Mouse (Mus musculus): ENCODE results near the gene Pptc7. TPM values are rescaled to one million over a fixed set of nuclear protein-coding genes. Genes with fewer than 3 reads are reported as not detected.

Pptc7 gene
- total and polyA plus RNA-seq, 2 experiments from 2014 or later: 6.7 to 19.3 TPM

DNA sequence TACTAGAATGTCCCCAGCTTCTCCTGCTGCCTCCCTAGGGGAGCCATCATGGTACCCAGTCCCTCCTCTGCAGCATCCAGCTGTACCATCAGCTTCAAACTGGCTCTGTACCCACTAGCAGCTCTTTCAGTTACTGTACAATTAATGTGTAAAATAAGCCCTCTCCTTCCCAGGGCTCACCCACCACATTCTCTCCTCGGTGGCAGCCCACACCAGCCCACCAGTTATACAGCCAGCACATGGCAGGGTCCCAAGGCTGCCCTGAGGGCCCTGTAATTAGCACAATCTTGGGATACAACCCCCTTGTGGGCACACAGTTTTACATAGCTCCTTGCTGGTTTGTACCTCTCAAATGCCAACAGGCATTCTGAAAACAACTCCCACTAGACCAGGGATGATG lies 43.2 kb upstream of the Pptc7 start:
- 45% methylated on average over 1 of the region's 1 CpGs for WGBS
- TF ChIP-seq CTCF (IDR thresholded peaks at IDR 0.05): no peak
- Histone ChIP-seq H3K36me3 (ENCODE audit: insufficient read depth, low read length) (peaks cover 8% of the 10 kb centered on the region; the same call in 1 of the 2 replicates), H3K9me3 (ENCODE audit: low read length) (no peaks in the 10 kb centered on the region), H3K27me3 (ENCODE audit: insufficient read depth, low read length) (no peaks in the 10 kb centered on the region), H3K4me1 (ENCODE audit: insufficient read depth, low read length) (no peaks in the 10 kb centered on the region), H3K27ac (ENCODE audit: low read depth, low read length) (no peak overlapping the region), H3K9ac (replicated peaks; ENCODE audit: low read length, poor library complexity, severe bottlenecking) (no peak overlapping the region), H3K4me2 (ENCODE audit: low read depth, low read length, poor library complexity, severe bottlenecking) (no peak overlapping the region), H3K4me3 (ENCODE audit: low read depth, low read length) (no peak overlapping the region)
- ATAC-seq (ENCODE audit: low FRiP score): no peak
- no peak for DNase-seq (ENCODE audit: low spot score)

GRCm38 (mm10) chr5:122242521-122243123 lies 41.5 kb upstream of the Pptc7 start:
- no peak overlapping the region for H3K27ac ChIP-seq (ENCODE audit: low read depth, low read length)
- H3K4me2 ChIP-seq (ENCODE audit: low read depth, low read length, poor library complexity, severe bottlenecking): no peak overlapping the region
- no peaks in the 10 kb centered on the region for H3K27me3 ChIP-seq (ENCODE audit: insufficient read depth, low read length)
- H3K9me3 ChIP-seq (ENCODE audit: low read length): no peaks in the 10 kb centered on the region
- peaks cover 17% of the 10 kb centered on the region for H3K36me3 ChIP-seq (ENCODE audit: insufficient read depth, low read length)
- TF ChIP-seq CTCF (IDR thresholded peaks at IDR 0.05): no peak
- H3K4me1 ChIP-seq (ENCODE audit: insufficient read depth, low read length): no peaks in the 10 kb centered on the region
- ATAC-seq (ENCODE audit: low FRiP score): no peak
- no peak overlapping the region for H3K4me3 ChIP-seq (ENCODE audit: low read depth, low read length)
- H3K9ac ChIP-seq (replicated peaks; ENCODE audit: low read length, poor library complexity, severe bottlenecking): no peak overlapping the region
- DNase-seq (ENCODE audit: low spot score): no peak
- WGBS: 90% methylated on average over 6 of the region's 6 CpGs

GRCm38 (mm10) chr5:122243781-122244523 lies 40.2 kb upstream of the Pptc7 start:
- H3K27me3 ChIP-seq (ENCODE audit: insufficient read depth, low read length): no peaks in the 10 kb centered on the region
- DNase-seq (ENCODE audit: low spot score) (peak; percentile 21), ATAC-seq (ENCODE audit: low FRiP score) (no peak)
- WGBS: 65% methylated on average over 17 of the region's 17 CpGs
- H3K4me1 ChIP-seq (ENCODE audit: insufficient read depth, low read length): no peaks in the 10 kb centered on the region
- TF ChIP-seq CTCF (IDR thresholded peaks at IDR 0.05): no peak
- no peak overlapping the region for H3K9ac ChIP-seq (replicated peaks; ENCODE audit: low read length, poor library complexity, severe bottlenecking)
- H3K36me3 ChIP-seq (ENCODE audit: insufficient read depth, low read length): peaks cover 29% of the 10 kb centered on the region
- no peaks in the 10 kb centered on the region for H3K9me3 ChIP-seq (ENCODE audit: low read length)
- H3K4me3 ChIP-seq (ENCODE audit: low read depth, low read length): no peak overlapping the region
- H3K27ac ChIP-seq (ENCODE audit: low read depth, low read length): no peak overlapping the region
- no peak overlapping the region for H3K4me2 ChIP-seq (ENCODE audit: low read depth, low read length, poor library complexity, severe bottlenecking)

DNA sequence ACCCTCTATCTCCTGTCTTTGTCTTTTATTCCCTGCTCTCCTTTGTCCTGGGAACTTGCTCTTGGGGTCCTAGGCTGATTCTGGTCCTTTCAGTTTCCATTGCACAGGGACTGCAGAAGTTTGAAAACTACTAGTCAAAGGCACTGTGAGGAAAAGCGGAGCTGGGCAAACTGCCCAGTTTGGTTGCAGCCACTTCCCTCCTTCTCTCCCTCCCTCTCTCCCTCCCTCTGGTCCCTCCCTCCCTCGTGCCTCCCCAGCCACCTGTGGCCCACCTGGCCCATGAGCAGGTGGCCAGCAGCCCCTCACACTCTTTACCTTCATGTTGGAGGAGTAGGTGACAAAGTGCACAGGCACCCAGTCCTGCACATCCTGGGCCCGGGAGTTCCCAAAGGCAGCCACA lies 39.0 kb upstream of the Pptc7 start:
- Histone ChIP-seq H3K27me3 (ENCODE audit: insufficient read depth, low read length) (no peaks in the 10 kb centered on the region), H3K4me2 (ENCODE audit: low read depth, low read length, poor library complexity, severe bottlenecking) (no peak overlapping the region), H3K9me3 (ENCODE audit: low read length) (no peaks in the 10 kb centered on the region), H3K27ac (ENCODE audit: low read depth, low read length) (no peak overlapping the region), H3K4me3 (ENCODE audit: low read depth, low read length) (no peak overlapping the region), H3K9ac (replicated peaks; ENCODE audit: low read length, poor library complexity, severe bottlenecking) (no peak overlapping the region), H3K36me3 (ENCODE audit: insufficient read depth, low read length) (peaks cover 29% of the 10 kb centered on the region), H3K4me1 (ENCODE audit: insufficient read depth, low read length) (no peaks in the 10 kb centered on the region)
- no peak for TF ChIP-seq CTCF (IDR thresholded peaks at IDR 0.05)
- 81% methylated on average over 3 of the region's 3 CpGs for WGBS
- ATAC-seq (ENCODE audit: low FRiP score) (no peak), DNase-seq (ENCODE audit: low spot score) (peak; percentile 25)

DNA sequence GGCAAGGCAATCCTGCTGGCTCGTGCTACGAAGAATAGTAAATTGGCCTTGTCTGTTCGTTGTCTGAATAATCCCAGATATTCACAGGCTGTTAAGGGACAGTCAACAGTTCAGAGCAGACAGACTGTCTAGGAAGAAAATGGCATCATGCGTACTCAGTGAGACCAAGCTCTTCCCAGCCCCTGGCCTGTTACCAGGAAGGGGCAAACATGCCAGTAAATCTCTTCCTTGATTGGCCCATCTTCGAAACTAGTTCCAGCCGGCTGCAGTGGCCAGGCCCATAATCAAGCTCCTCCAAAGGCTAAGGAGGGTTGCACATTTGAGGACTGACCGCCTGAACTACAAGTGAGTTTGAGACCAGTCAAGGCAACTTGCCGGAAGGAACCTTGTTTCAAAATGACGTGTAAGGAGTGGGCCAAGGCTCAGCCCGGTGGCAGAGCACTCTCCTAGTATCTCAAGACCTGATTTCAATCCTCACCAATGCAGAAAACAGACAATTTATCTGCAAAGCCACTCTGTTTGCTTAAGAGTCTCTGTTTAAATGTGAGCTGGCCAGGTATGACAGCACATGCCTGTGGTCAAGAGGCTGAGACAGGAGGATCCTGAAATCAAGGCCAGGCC lies 37.5 kb upstream of the Pptc7 start:
- H3K9me3 ChIP-seq (ENCODE audit: low read length): no peaks in the 10 kb centered on the region
- no peak overlapping the region for H3K4me2 ChIP-seq (ENCODE audit: low read depth, low read length, poor library complexity, severe bottlenecking)
- ATAC-seq (ENCODE audit: low FRiP score) (no peak), DNase-seq (ENCODE audit: low spot score) (no peak)
- H3K36me3 ChIP-seq (ENCODE audit: insufficient read depth, low read length): peaks cover 27% of the 10 kb centered on the region
- no peak overlapping the region for H3K27ac ChIP-seq (ENCODE audit: low read depth, low read length)
- no peaks in the 10 kb centered on the region for H3K27me3 ChIP-seq (ENCODE audit: insufficient read depth, low read length)
- H3K4me3 ChIP-seq (ENCODE audit: low read depth, low read length): no peak overlapping the region
- no peak overlapping the region for H3K9ac ChIP-seq (replicated peaks; ENCODE audit: low read length, poor library complexity, severe bottlenecking)
- WGBS: 88% methylated on average over 10 of the region's 10 CpGs
- no peak for TF ChIP-seq CTCF (IDR thresholded peaks at IDR 0.05)
- no peaks in the 10 kb centered on the region for H3K4me1 ChIP-seq (ENCODE audit: insufficient read depth, low read length)

- H3K4me3 ChIP-seq (ENCODE audit: low read depth, low read length): no peak overlapping the region
- no peak for ATAC-seq (ENCODE audit: low FRiP score)
- H3K4me1 ChIP-seq (ENCODE audit: insufficient read depth, low read length): no peaks in the 10 kb centered on the region
- no peak for TF ChIP-seq CTCF (IDR thresholded peaks at IDR 0.05)
- H3K9me3 ChIP-seq (ENCODE audit: low read length): no peaks in the 10 kb centered on the region
- H3K4me2 ChIP-seq (ENCODE audit: low read depth, low read length, poor library complexity, severe bottlenecking): no peak overlapping the region
- H3K27ac ChIP-seq (ENCODE audit: low read depth, low read length): no peak overlapping the region
- 0 out of 2 replicates have a peak overlapping the region, but pooled peaks have one; percentile 2 for H3K9ac ChIP-seq (replicated peaks; ENCODE audit: low read length, poor library complexity, severe bottlenecking)
- no peaks in the 10 kb centered on the region for H3K27me3 ChIP-seq (ENCODE audit: insufficient read depth, low read length)
- no peak for DNase-seq (ENCODE audit: low spot score)
- WGBS: 88% methylated on average over 11 of the region's 11 CpGs
- peaks cover 27% of the 10 kb centered on the region for H3K36me3 ChIP-seq (ENCODE audit: insufficient read depth, low read length)
Observed at GRCm38 (mm10) chr5:122247529-122247928, 36.6 kb upstream of the Pptc7 start.

Data from midbrain, postnatal 0 days (tissue).